Mouse (Mus musculus) inflammation-experienced regulatory T-cells, adult 6 months (primary cell): ENCODE measurements around the gene Hand2. TPM values are rescaled to one million over a fixed set of nuclear protein-coding genes. Genes with fewer than 3 reads are reported as not detected.

Experiments
- ATAC-seq: one replicate; pipeline ENCODE4 v1.8.0; 2017
- polyA plus RNA-seq, 3 experiments: library from polyadenylated mRNA; unstranded; fragments of 100-300 nt; shearing (Covaris generic); gene quantifications; one replicate each; pipeline ENCODE4 v1.2.1; 2017

The Hand2 gene
- polyA plus RNA-seq, 3 experiments from 2014 or later, result not detected

- ATAC-seq, result no peak
These were observed 4.5 kb downstream of the Hand2 start for GRCm38 (mm10) chr8:57325111-57325891.

- no peak for ATAC-seq
These were observed 5.6 kb downstream of the Hand2 start for GRCm38 (mm10) chr8:57326091-57327065.

- ATAC-seq, result no peak
These were observed 6.7 kb downstream of the Hand2 start for GRCm38 (mm10) chr8:57327281-57328160.

GRCm38 (mm10) chr8:57328161-57328920 is 7.6 kb downstream of the Hand2 start:
- ATAC-seq, result no peak

GRCm38 (mm10) chr8:57328931-57329341 is 8.2 kb downstream of the Hand2 start:
- ATAC-seq, result no peak

GRCm38 (mm10) chr8:57330106-57330505 is 9.3 kb downstream of the Hand2 start:
- no peak for ATAC-seq

- no peak for ATAC-seq
These were observed 11.2 kb downstream of the Hand2 start for GRCm38 (mm10) chr8:57331727-57332630.

GRCm38 (mm10) chr8:57332676-57333482 is 12.1 kb downstream of the Hand2 start:
- ATAC-seq, result no peak

- no peak for ATAC-seq
These were observed 12.6 kb downstream of the Hand2 start for GRCm38 (mm10) chr8:57333483-57333770.

GRCm38 (mm10) chr8:57333795-57334551 is 13.2 kb downstream of the Hand2 start:
- ATAC-seq, result no peak

GRCm38 (mm10) chr8:57334714-57335113 is 13.9 kb downstream of the Hand2 start:
- no peak for ATAC-seq

- no peak for ATAC-seq
These were observed 16.7 kb downstream of the Hand2 start for GRCm38 (mm10) chr8:57337271-57338030.

- ATAC-seq, result no peak
These were observed 19.2 kb downstream of the Hand2 start for GRCm38 (mm10) chr8:57339711-57340650.

GRCm38 (mm10) chr8:57340840-57341540 is 20.2 kb downstream of the Hand2 start:
- no peak for ATAC-seq

GRCm38 (mm10) chr8:57341541-57341840 is 20.7 kb downstream of the Hand2 start:
- no peak for ATAC-seq

GRCm38 (mm10) chr8:57342386-57343090 is 21.8 kb downstream of the Hand2 start:
- ATAC-seq, result no peak
